Mouse (Mus musculus) spleen, adult 2 months (tissue): ENCODE measurements around the gene Mrvi1.

Experiments used
- CTCF ChIP-seq: fragments of 200-500 bp; IDR thresholded peaks from 2 replicates; pipeline ENCODE4 v1.5.1; 2011; ENCODE audit warnings: mild to moderate bottlenecking, inconsistent platforms; ENCODE audit not compliant: insufficient read depth, insufficient read length, insufficient replicate concordance; ENCODE audit errors: extremely low read depth
- POLR2A ChIP-seq: fragments of 200-500 bp; IDR thresholded peaks from 2 replicates; pipeline ENCODE4 v1.6.1; 2011; ENCODE audit warnings: low read depth, low read length, inconsistent platforms

- TF ChIP-seq CTCF (no peak), POLR2A (no peak)
These were observed 68.5 kb downstream of the Mrvi1 start for GRCm38 (mm10) chr7:110913754-110914153.
